In genomic region chr1:63464441-63464840, GRCm38 (mm10) we compare ENCODE assay signal across 28 mouse cellular contexts. TPM values are rescaled to one million over a fixed set of nuclear protein-coding genes. Genes with fewer than 3 reads are reported as not detected.
A peak's percentile ranks its signal among the peaks of the same experiment; 100 is the strongest.
DNase-seq lines count a peak whose midpoint lies in the region; ATAC-seq lines count a peak whose summit lies in the region.
"Had no signal": no experiment of that assay in that cellular context is flagged by ENCODE, and none has a peak within 500 bp of the region (broad histone marks: within the 10 kb centered on the region; RNA-seq: fewer than 3 reads in every experiment).

No protein-coding gene starts in this region.

- H3K36me3 ChIP-seq in embryonic facial prominence, embryonic 10.5 days (replicated peaks), result no peaks in the 10 kb centered on the region
- no peaks in the 10 kb centered on the region for H3K36me3 ChIP-seq in forebrain, embryonic 16.5 days (ENCODE audit: control insufficient read depth, insufficient read depth)
- H3K36me3 ChIP-seq: forebrain, embryonic 15.5 days; limb, embryonic 12.5 days; lung, embryonic 15.5 days had no signal

- H3K4me1 ChIP-seq in embryonic facial prominence, embryonic 10.5 days, result peaks cover 24% of the 10 kb centered on the region
- no peaks in the 10 kb centered on the region for H3K4me1 ChIP-seq in forebrain, embryonic 16.5 days (replicated peaks; ENCODE audit: control insufficient read depth, insufficient read depth, low read length)
- H3K4me1 ChIP-seq: hindbrain, embryonic 13.5 days; lung, embryonic 15.5 days had no signal

- H3K27ac ChIP-seq in embryonic facial prominence, embryonic 10.5 days (replicated peaks), result peak overlapping the region; percentile 68
- no peak overlapping the region for H3K27ac ChIP-seq in forebrain, embryonic 16.5 days (ENCODE audit: low read length)
- H3K27ac ChIP-seq: forebrain, embryonic 15.5 days; hindbrain, embryonic 13.5 days; limb, embryonic 12.5 days; lung, embryonic 15.5 days had no signal

- H3K4me3 ChIP-seq in embryonic facial prominence, embryonic 10.5 days, result no peak overlapping the region
- H3K4me3 ChIP-seq in forebrain, embryonic 16.5 days (replicated peaks; ENCODE audit: low read length), result no peak overlapping the region
- H3K4me3 ChIP-seq: forebrain, embryonic 15.5 days; hindbrain, embryonic 13.5 days; limb, embryonic 12.5 days; lung, embryonic 15.5 days had no signal

- WGBS in embryonic facial prominence, embryonic 10.5 days, result 32% methylated on average over 1 of the region's 1 CpGs
- WGBS in forebrain, embryonic 16.5 days, result 82% methylated on average over 1 of the region's 1 CpGs

- H3K27me3 ChIP-seq in embryonic facial prominence, embryonic 10.5 days (replicated peaks; ENCODE audit: low read depth, poor library complexity, severe bottlenecking), result no peaks in the 10 kb centered on the region
- no peaks in the 10 kb centered on the region for H3K27me3 ChIP-seq in forebrain, embryonic 16.5 days (replicated peaks; ENCODE audit: control insufficient read depth, insufficient read depth, low read length)
- H3K27me3 ChIP-seq: CH12.LX; forebrain, embryonic 15.5 days; hindbrain, embryonic 13.5 days; limb, embryonic 12.5 days; lung, embryonic 15.5 days had no signal

- H3K9me3 ChIP-seq in embryonic facial prominence, embryonic 10.5 days, result no peaks in the 10 kb centered on the region
- no peaks in the 10 kb centered on the region for H3K9me3 ChIP-seq in forebrain, embryonic 16.5 days (ENCODE audit: control insufficient read depth, low read length)
- H3K9me3 ChIP-seq: forebrain, embryonic 15.5 days; hindbrain, embryonic 13.5 days; limb, embryonic 12.5 days; lung, embryonic 15.5 days had no signal

- no peak overlapping the region for H3K9ac ChIP-seq in forebrain, embryonic 16.5 days (replicated peaks; ENCODE audit: low read depth, low read length)
- H3K9ac ChIP-seq: forebrain, embryonic 15.5 days; hindbrain, embryonic 13.5 days; limb, embryonic 12.5 days; lung, embryonic 15.5 days had no signal

- peak; percentile 13 for DNase-seq in gastrocnemius, adult 18-20 months (ENCODE audit: low spot score)
- no peak for DNase-seq in gastrocnemius, postnatal 4 days (ENCODE audit: low spot score in 2 of 2)
- DNase-seq in adipocyte (ENCODE audit: low spot score), result peak; percentile 54
- DNase-seq in embryonic facial prominence, embryonic 10.5 days (ENCODE audit: low spot score), result peak; percentile 46
- peak; percentile 22 for DNase-seq in mesoderm, embryonic 11.5 days (ENCODE audit: low read depth, low spot score)
- DNase-seq: cerebellum, adult 11-12 months; cerebellum, postnatal 10 days; gastrocnemius, postnatal 14 days; heart, adult 18-20 months; heart, postnatal 36 days; kidney, adult 11 months; kidney, postnatal 25 days; right cerebral cortex, adult 18-20 months; thymus, postnatal 4 days had no signal

- no peak for ATAC-seq in forebrain, embryonic 16.5 days
- ATAC-seq in erythroblast, adult 5-6 weeks (replicated peaks; ENCODE audit: low FRiP score, poor library complexity, severe bottlenecking), result no peak
- ATAC-seq: forebrain, embryonic 15.5 days; midbrain, embryonic 16.5 days; Patski had no signal

- no peak overlapping the region for H3K4me2 ChIP-seq in forebrain, embryonic 16.5 days (ENCODE audit: low read length)
- H3K4me2 ChIP-seq: forebrain, embryonic 15.5 days; heart, embryonic 11.5 days; hindbrain, embryonic 13.5 days; limb, embryonic 12.5 days; liver, embryonic 11.5 days; lung, embryonic 15.5 days; midbrain, embryonic 11.5 days had no signal

RNA-seq across cellular contexts. Expression of gene Adam23, which starts 18.8 kb away (rescaled TPM):
- 1 to 10 TPM; 1.2 to 1.3 TPM for total RNA-seq in gastrocnemius, adult 18-20 months (2021)
- total RNA-seq in gastrocnemius, postnatal 4 days (2021), result 10 to 100 TPM; 25.9 to 28.7 TPM
- 4.3 and 5.1 TPM in 2 replicates for polyA plus RNA-seq in embryonic facial prominence, embryonic 10.5 days (2016; fragmentation: Nextera tagmentation; extraction: Ambion mirVana)
- 8.0 and 12.1 TPM in 2 replicates for polyA plus RNA-seq in forebrain, embryonic 16.5 days (2015; fragmentation: Nextera tagmentation; extraction: Ambion mirVana)
- total RNA-seq in erythroblast, adult 5-6 weeks (2015; ENCODE audit: low replicate concordance), result not detected in 2 replicates
- not detected in 2 replicates for total RNA-seq in erythroblast, adult 5-6 weeks (2017; ENCODE audit: low replicate concordance)
- total RNA-seq: CH12.LX; common myeloid progenitor, adult 5-6 weeks; neutrophil, adult 5-6 weeks had no signal
- polyA plus RNA-seq: Patski had no signal

Comparison
In these comparisons a context has a peak if more than half of its experiments do, and no peak if none do; other contexts are left out.
1. DNase-seq: peak in gastrocnemius, adult 18-20 months (single experiment), adipocyte (single experiment), embryonic facial prominence, embryonic 10.5 days (single experiment) and mesoderm, embryonic 11.5 days (single experiment); none in gastrocnemius, postnatal 4 days (0 of 2).
2. RNA of gene Adam23, which starts 18.8 kb away (total RNA-seq): 25.9 to 28.7 TPM in gastrocnemius, postnatal 4 days; 1.2 to 1.3 TPM in gastrocnemius, adult 18-20 months and not detected in erythroblast, adult 5-6 weeks; every median in the first group is over 10 times any median in the second.